Mouse (Mus musculus) v-Abl transformed pro-B cells (cell line): Measurements from ENCODE around the gene Kif9.

Experiments
- in situ Hi-C, 2 experiments: fragments of 400-800 bp; cut with MboI; formaldehyde crosslinking; loops; one replicate each; pipeline ENCODE4 v1.15.1; 2025; ENCODE audit not compliant: unreplicated experiment in 2 of 2

The Kif9 gene

GRCm38 (mm10) chr9:110490913-110491312 is 14.2 kb downstream of the Kif9 start:
- in situ Hi-C loops, result no loop called here

GRCm38 (mm10) chr9:110525737-110526136 is 49.0 kb downstream of the Kif9 start:
- in situ Hi-C loops, result no loop called here

GRCm38 (mm10) chr9:110529002-110529737 is 52.4 kb downstream of the Kif9 start:
- in situ Hi-C loops, result no loop called here

GRCm38 (mm10) chr9:110530650-110531049 is 53.9 kb downstream of the Kif9 start:
- in situ Hi-C loops, result no loop called here

GRCm38 (mm10) chr9:110531151-110531791 is 54.5 kb downstream of the Kif9 start:
- in situ Hi-C loops, result no loop called here

GRCm38 (mm10) chr9:110531914-110532489 is 55.2 kb downstream of the Kif9 start:
- in situ Hi-C loops, result no loop called here

- in situ Hi-C loops, result no loop called here
These were observed 56.0 kb downstream of the Kif9 start, which contains the start of gene Setd2 for GRCm38 (mm10) chr9:110532538-110533291. TSS of gene Setd2 (plus strand) at chr9:110532597.

- in situ Hi-C loops, result no loop called here
These were observed 56.9 kb downstream of the Kif9 start for GRCm38 (mm10) chr9:110533645-110534044.

GRCm38 (mm10) chr9:110535114-110535513 is 58.4 kb downstream of the Kif9 start:
- in situ Hi-C loops, result loop anchor here in 1 of 2 experiments (5.0 kb wide), 1 partner anchor 78 kb away; no protein-coding TSS in a partner anchor

- in situ Hi-C loops, result loop anchor here in 1 of 2 experiments (5.0 kb wide), 1 partner anchor 79 kb away; no protein-coding TSS in a partner anchor
These were observed 59.9 kb downstream of the Kif9 start for GRCm38 (mm10) chr9:110536636-110537035.

- in situ Hi-C loops, result loop anchor here in 1 of 2 experiments (5.0 kb wide), 1 partner anchor 81 kb away; no protein-coding TSS in a partner anchor
These were observed 61.8 kb downstream of the Kif9 start for GRCm38 (mm10) chr9:110538511-110538910.

- in situ Hi-C loops, result no loop called here
These were observed 65.2 kb downstream of the Kif9 start for GRCm38 (mm10) chr9:110541988-110542387.

- in situ Hi-C loops, result no loop called here
These were observed 71.5 kb downstream of the Kif9 start for GRCm38 (mm10) chr9:110548261-110548660.

GRCm38 (mm10) chr9:110568309-110568708 is 91.6 kb downstream of the Kif9 start:
- in situ Hi-C loops, result no loop called here
